In the genomic region with DNA sequence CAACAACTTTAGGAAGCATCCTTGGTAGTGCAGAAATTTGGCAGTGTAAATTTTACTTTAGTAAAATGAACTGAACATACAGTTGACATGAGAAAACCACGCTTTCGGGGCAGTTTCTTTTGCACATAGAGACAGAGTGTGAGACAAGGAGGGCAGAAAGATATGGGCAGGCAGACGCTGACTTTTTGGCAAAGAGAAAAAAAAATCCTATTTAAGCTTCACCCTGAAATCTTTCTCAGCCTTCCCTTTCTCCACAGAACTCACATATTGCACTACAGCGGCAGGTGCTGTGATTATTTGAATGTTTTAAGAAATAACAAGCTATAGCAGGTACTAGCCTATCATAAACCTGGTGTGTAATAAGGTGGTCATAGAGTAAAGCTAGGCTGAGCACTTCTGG, we compare ENCODE assay signal across 11 mouse cellular contexts. TPM values are rescaled to one million over a fixed set of nuclear protein-coding genes. Genes with fewer than 3 reads are reported as not detected.
DNase-seq lines count a peak whose midpoint lies in the region; ATAC-seq and TF ChIP-seq lines count a peak whose summit lies in the region.
"Had no signal": no experiment of that assay in that cellular context is flagged by ENCODE, and none has a peak within 500 bp of the region (broad histone marks: within the 10 kb centered on the region; RNA-seq: fewer than 3 reads in every experiment).

No protein-coding gene starts in this region.

- H3K9me3 ChIP-seq in forebrain, embryonic 11.5 days (ENCODE audit: control insufficient read depth, low read length): no peaks in the 10 kb centered on the region
- no peaks in the 10 kb centered on the region for H3K9me3 ChIP-seq in midbrain, embryonic 10.5 days (replicated peaks)

- H3K4me2 ChIP-seq in forebrain, embryonic 11.5 days (ENCODE audit: low read depth, low read length, severe bottlenecking): peak overlapping the region; percentile 34; the same call in 1 of the 2 replicates

- no peak for TF ChIP-seq POLR2A in kidney, adult 2 months (IDR thresholded peaks at IDR 0.05; ENCODE audit: low read depth, low read length)
- TF ChIP-seq POLR2A in cerebellum, adult 2 months (IDR thresholded peaks at IDR 0.05; ENCODE audit: borderline replicate concordance, insufficient read depth, low read length): no peak

- peak; percentile 21 for DNase-seq in kidney, adult 2 months
- DNase-seq in kidney, adult 18-20 months: no peak
- peak; percentile 16 for DNase-seq in Muller cell, postnatal 12 days (ENCODE audit: inconsistent ontology term)
- DNase-seq in forebrain, embryonic 11.5 days (ENCODE audit: low spot score): no peak
- DNase-seq in midbrain, embryonic 10.5 days (ENCODE audit: low spot score): no peak
- no peak for DNase-seq in cerebellum, adult 2 months
- DNase-seq in layer of hippocampus, adult 9-10 months (ENCODE audit: low spot score): no peak
- no peak for DNase-seq in cerebellum, postnatal 4 days (ENCODE audit: low spot score in 2 of 2)
- DNase-seq: adrenal gland, adult 8-10 months; cerebellum, adult 9-10 months; gastrocnemius, postnatal 14 days had no signal

- H3K27ac ChIP-seq in kidney, adult 2 months (ENCODE audit: insufficient read depth, low read depth, low read length): peak overlapping the region; percentile 75
- peak overlapping the region; percentile 39; the same call in 1 of the 2 replicates for H3K27ac ChIP-seq in forebrain, embryonic 11.5 days (ENCODE audit: low read depth, low read length)
- peak overlapping the region; percentile 99 for H3K27ac ChIP-seq in midbrain, embryonic 10.5 days (replicated peaks)
- H3K27ac ChIP-seq in cerebellum, adult 2 months (ENCODE audit: insufficient read depth, low read length): no peak overlapping the region

- WGBS in kidney, adult 2 months: 37% methylated on average over 4 of the region's 4 CpGs
- WGBS in forebrain, embryonic 11.5 days: 9% methylated on average over 4 of the region's 4 CpGs
- 10% methylated on average over 4 of the region's 4 CpGs for WGBS in midbrain, embryonic 10.5 days
- 65% methylated on average over 4 of the region's 4 CpGs for WGBS in cerebellum, adult 2 months

- peaks cover 8% of the 10 kb centered on the region; the same call in 1 of the 2 replicates for H3K4me1 ChIP-seq in kidney, adult 2 months (ENCODE audit: control insufficient read depth, insufficient read depth, low read length)
- H3K4me1 ChIP-seq in forebrain, embryonic 11.5 days (replicated peaks; ENCODE audit: control insufficient read depth, insufficient read depth, low read length): no peaks in the 10 kb centered on the region
- H3K4me1 ChIP-seq in midbrain, embryonic 10.5 days: peaks cover 44% of the 10 kb centered on the region
- H3K4me1 ChIP-seq in cerebellum, adult 2 months (ENCODE audit: control insufficient read depth, insufficient read depth, low read length): no peaks in the 10 kb centered on the region

- H3K4me3 ChIP-seq in kidney, adult 2 months (ENCODE audit: insufficient read depth, low read depth, low read length): peak overlapping the region; percentile 28; the same call in 1 of the 2 replicates
- H3K4me3 ChIP-seq in forebrain, embryonic 11.5 days (ENCODE audit: low read depth, low read length): peak overlapping the region; percentile 79
- peak overlapping the region; percentile 89 for H3K4me3 ChIP-seq in midbrain, embryonic 10.5 days
- no peak overlapping the region for H3K4me3 ChIP-seq in cerebellum, adult 2 months (replicated peaks; ENCODE audit: insufficient read depth, low read depth, low read length)

- peaks cover 2% of the 10 kb centered on the region; the same call in 1 of the 2 replicates for H3K36me3 ChIP-seq in kidney, adult 2 months (ENCODE audit: control insufficient read depth, insufficient read depth, low read length)
- no peaks in the 10 kb centered on the region for H3K36me3 ChIP-seq in forebrain, embryonic 11.5 days (ENCODE audit: control insufficient read depth, insufficient read depth, low read length)
- H3K36me3 ChIP-seq in midbrain, embryonic 10.5 days: peaks cover 19% of the 10 kb centered on the region

- TF ChIP-seq CTCF in kidney, adult 2 months (conservative IDR thresholded peaks at IDR 0.05; ENCODE audit: insufficient read depth, insufficient read length, low read depth, low read length): no peak
- TF ChIP-seq CTCF in cerebellum, adult 2 months (IDR thresholded peaks at IDR 0.05; ENCODE audit: borderline replicate concordance, insufficient read depth, low read depth, low read length): no peak

- H3K9ac ChIP-seq in forebrain, embryonic 11.5 days (ENCODE audit: low read length): peak overlapping the region; percentile 56

- no peak for ATAC-seq in forebrain, embryonic 11.5 days (replicated peaks; ENCODE audit: low FRiP score)

- H3K27me3 ChIP-seq in kidney, adult 2 months (replicated peaks; ENCODE audit: control insufficient read depth, insufficient read depth, low read length): no peaks in the 10 kb centered on the region
- H3K27me3 ChIP-seq in forebrain, embryonic 11.5 days (ENCODE audit: control insufficient read depth, insufficient read depth, low read length): peaks cover 20% of the 10 kb centered on the region
- H3K27me3 ChIP-seq in midbrain, embryonic 10.5 days (ENCODE audit: low read depth, poor library complexity, severe bottlenecking): peaks cover 82% of the 10 kb centered on the region
- H3K27me3 ChIP-seq in cerebellum, adult 2 months (ENCODE audit: control insufficient read depth, insufficient read depth, low read length): peaks cover 11% of the 10 kb centered on the region; the same call in 1 of the 2 replicates

RNA-seq across cellular contexts. Expression of a gene that starts 3.2 kb away (rescaled TPM):
- polyA plus RNA-seq in kidney, adult 2 months (2012; rRNA removed): 193 and 288 TPM in 2 replicates
- polyA plus RNA-seq in forebrain, embryonic 11.5 days (2014; fragmentation: Nextera tagmentation; extraction: Ambion mirVana): 124 and 137 TPM in 2 replicates
- polyA plus RNA-seq in midbrain, embryonic 10.5 days (2016; fragmentation: Nextera tagmentation; extraction: Ambion mirVana): 86.8 and 89.2 TPM in 2 replicates
- polyA plus RNA-seq in cerebellum, adult 2 months (2012; rRNA removed): 25.5 and 28.9 TPM in 2 replicates

Comparison
In these comparisons a context has a peak if more than half of its experiments do, and no peak if none do; other contexts are left out.
1. DNase-seq: peak in kidney, adult 2 months (single experiment) and Muller cell, postnatal 12 days (single experiment); none in kidney, adult 18-20 months (single experiment), forebrain, embryonic 11.5 days (single experiment), midbrain, embryonic 10.5 days (single experiment), cerebellum, adult 2 months (0 of 2), layer of hippocampus, adult 9-10 months (single experiment) and cerebellum, postnatal 4 days (0 of 2).